Mouse (Mus musculus): ENCODE results near the gene Fkbp5.
"Not testable (repeated sequence)": the region's sequence is repeated elsewhere in the genome, so short reads cannot be mapped to it uniquely, and the experiment has no call there.

Gene Fkbp5

GRCm38 (mm10) chr17:28386150-28386905 lies 131.0 kb downstream of the Fkbp5 start:
- intact Hi-C loops (cut with DNase I): loop anchor here (5.0 kb wide), 1 partner anchor 141 kb away; no protein-coding TSS in a partner anchor

- intact Hi-C loops (cut with DNase I): loop anchor here (5.0 kb wide), 1 partner anchor 157 kb away; no protein-coding TSS in a partner anchor
Measured at GRCm38 (mm10) chr17:28384298-28384697, 133.0 kb downstream of the Fkbp5 start.

- intact Hi-C loops (cut with DNase I): loop anchor here (5.0 kb wide), 1 partner anchor 153 kb away; no protein-coding TSS in a partner anchor
Measured at GRCm38 (mm10) chr17:28380255-28380654, 137.1 kb downstream of the Fkbp5 start.

- intact Hi-C loops (cut with DNase I): no loop called here
Measured at GRCm38 (mm10) chr17:28375592-28376061, 141.7 kb downstream of the Fkbp5 start.

GRCm38 (mm10) chr17:28374494-28374893 lies 142.8 kb downstream of the Fkbp5 start:
- intact Hi-C loops (cut with DNase I): no loop called here

GRCm38 (mm10) chr17:28373821-28374220 lies 143.5 kb downstream of the Fkbp5 start:
- intact Hi-C loops (cut with DNase I): no loop called here

- intact Hi-C loops (cut with DNase I): no loop called here
Measured at GRCm38 (mm10) chr17:28371941-28372340, 145.4 kb downstream of the Fkbp5 start.

GRCm38 (mm10) chr17:28371286-28371685 lies 146.0 kb downstream of the Fkbp5 start:
- intact Hi-C loops (cut with DNase I): no loop called here

- intact Hi-C loops (cut with DNase I): no loop called here
Measured at GRCm38 (mm10) chr17:28369056-28369455, 148.3 kb downstream of the Fkbp5 start.

- intact Hi-C loops (cut with DNase I): no loop called here
Measured at GRCm38 (mm10) chr17:28368449-28368848, 148.9 kb downstream of the Fkbp5 start.

- intact Hi-C loops (cut with DNase I): no loop called here
Measured at GRCm38 (mm10) chr17:28365122-28365521, 152.2 kb downstream of the Fkbp5 start, which contains the start of gene Tulp1. Gene Tulp1, minus strand, starts transcription at chr17:28365222.

- intact Hi-C loops (cut with DNase I): no loop called here
Measured at GRCm38 (mm10) chr17:28363507-28363906, 153.8 kb downstream of the Fkbp5 start.

GRCm38 (mm10) chr17:28362653-28363292 lies 154.6 kb downstream of the Fkbp5 start:
- intact Hi-C loops (cut with DNase I): no loop called here

- intact Hi-C loops (cut with DNase I): no loop called here
Measured at GRCm38 (mm10) chr17:28361921-28362652, 155.2 kb downstream of the Fkbp5 start.

GRCm38 (mm10) chr17:28360531-28361277 lies 156.6 kb downstream of the Fkbp5 start:
- intact Hi-C loops (cut with DNase I): no loop called here

GRCm38 (mm10) chr17:28358576-28359261 lies 158.6 kb downstream of the Fkbp5 start:
- intact Hi-C loops (cut with DNase I): not testable (repeated sequence)

- intact Hi-C loops (cut with DNase I): no loop called here
Measured at GRCm38 (mm10) chr17:28355871-28356270, 161.5 kb downstream of the Fkbp5 start.

GRCm38 (mm10) chr17:28352018-28352417 lies 165.3 kb downstream of the Fkbp5 start:
- intact Hi-C loops (cut with DNase I): no loop called here

GRCm38 (mm10) chr17:28351353-28351890 lies 165.9 kb downstream of the Fkbp5 start:
- intact Hi-C loops (cut with DNase I): no loop called here

Data from adrenal gland (tissue).